25 mouse cellular contexts compared by ENCODE assay signal in genomic region chr4:127349560-127350300, GRCm38 (mm10). TPM values are rescaled to one million over a fixed set of nuclear protein-coding genes. Genes with fewer than 3 reads are reported as not detected.
DNase-seq lines count a peak whose midpoint lies in the region; ATAC-seq and TF ChIP-seq lines count a peak whose summit lies in the region.
"Had no signal": no experiment of that assay in that cellular context is flagged by ENCODE, and none has a peak within 500 bp of the region (broad histone marks: within the 10 kb centered on the region; RNA-seq: fewer than 3 reads in every experiment).

No protein-coding gene starts in this region.

- H3K27ac ChIP-seq in hindbrain, postnatal 0 days: no peak overlapping the region
- H3K27ac ChIP-seq: embryonic facial prominence, embryonic 13.5 days; forebrain, embryonic 15.5 days; heart, embryonic 15.5 days; hindbrain, embryonic 13.5 days; intestine, embryonic 15.5 days had no signal

- no peaks in the 10 kb centered on the region for H3K36me3 ChIP-seq in hindbrain, postnatal 0 days (ENCODE audit: insufficient read depth, low read length)
- H3K36me3 ChIP-seq: embryonic facial prominence, embryonic 13.5 days; forebrain, embryonic 15.5 days; G1E; heart, embryonic 15.5 days; hindbrain, embryonic 13.5 days; intestine, embryonic 15.5 days had no signal

- WGBS in hindbrain, postnatal 0 days: 65% methylated on average over 4 of the region's 4 CpGs

- H3K4me1 ChIP-seq in hindbrain, postnatal 0 days (ENCODE audit: insufficient read depth, low read length): no peaks in the 10 kb centered on the region
- H3K4me1 ChIP-seq: forebrain, embryonic 15.5 days had no signal

- no peak for TF ChIP-seq CTCF in hindbrain, postnatal 0 days (IDR thresholded peaks at IDR 0.05; ENCODE audit: low read depth)

- no peak overlapping the region for H3K4me2 ChIP-seq in hindbrain, postnatal 0 days (ENCODE audit: low read depth, low read length)
- H3K4me2 ChIP-seq: embryonic facial prominence, embryonic 13.5 days; forebrain, embryonic 15.5 days; heart, embryonic 11.5 days; heart, embryonic 15.5 days; hindbrain, embryonic 13.5 days; intestine, embryonic 15.5 days had no signal

- ATAC-seq in hindbrain, postnatal 0 days: no peak
- ATAC-seq: CD4-positive, CD25-positive, alpha-beta regulatory T cell, adult 4 months; forebrain, embryonic 15.5 days; intestine, embryonic 15.5 days had no signal

- H3K9ac ChIP-seq in hindbrain, postnatal 0 days (replicated peaks; ENCODE audit: low read length): no peak overlapping the region
- H3K9ac ChIP-seq: embryonic facial prominence, embryonic 13.5 days; forebrain, embryonic 15.5 days; heart, embryonic 15.5 days; hindbrain, embryonic 13.5 days; intestine, embryonic 15.5 days had no signal

- H3K9me3 ChIP-seq in hindbrain, postnatal 0 days (ENCODE audit: low read length): no peaks in the 10 kb centered on the region
- H3K9me3 ChIP-seq: embryonic facial prominence, embryonic 13.5 days; forebrain, embryonic 15.5 days; heart, embryonic 15.5 days; hindbrain, embryonic 13.5 days; intestine, embryonic 15.5 days had no signal

- no peaks in the 10 kb centered on the region for H3K27me3 ChIP-seq in hindbrain, postnatal 0 days (ENCODE audit: insufficient read depth, low read length)
- H3K27me3 ChIP-seq: embryonic facial prominence, embryonic 13.5 days; forebrain, embryonic 15.5 days; heart, embryonic 15.5 days; hindbrain, embryonic 13.5 days; intestine, embryonic 15.5 days had no signal

- no peak overlapping the region for H3K4me3 ChIP-seq in hindbrain, postnatal 0 days (ENCODE audit: low read length)
- H3K4me3 ChIP-seq: embryonic facial prominence, embryonic 13.5 days; forebrain, embryonic 15.5 days; heart, embryonic 15.5 days; hindbrain, embryonic 13.5 days; intestine, embryonic 15.5 days had no signal

- DNase-seq in adrenal gland, adult 2 months: peak; percentile 45
- DNase-seq in adrenal gland, adult 8-10 months: no peak
- DNase-seq in Muller cell, postnatal 12 days (ENCODE audit: inconsistent ontology term): peak; percentile 40
- peak; percentile 91 for DNase-seq in fat pad, adult 2 months (ENCODE audit: extremely low read depth, low read depth, low spot score)
- DNase-seq in ovary, postnatal 14 days (ENCODE audit: low spot score): no peak
- no peak for DNase-seq in heart, adult 9 months (ENCODE audit: low spot score in 2 of 2)
- no peak for DNase-seq in hindbrain, postnatal 0 days (ENCODE audit: low spot score)
- DNase-seq: adrenal gland, postnatal 25 days; cerebellum, adult 18-20 months; cerebellum, adult 9-11 months; cerebellum, postnatal 36 days; gastrocnemius, postnatal 10 days; heart, adult 18-20 months; heart, postnatal 14 days had no signal

RNA-seq across cellular contexts. Expression of gene Gjb4, which starts 4.2 kb away (rescaled TPM):
- total RNA-seq in adrenal gland, adult 2 months (2021): not detected
- 0.11 TPM in 1 of 2 replicates, not detected in the other for polyA plus RNA-seq in adrenal gland, adult 2 months (2012; rRNA removed)
- not detected for total RNA-seq in adrenal gland, adult 8-10 months (2022)
- not detected in 2 replicates for total RNA-seq in hindbrain, postnatal 0 days (2014; rRNA removed)
- not detected in 2 replicates for polyA plus RNA-seq in hindbrain, postnatal 0 days (2015; fragmentation: Nextera tagmentation; extraction: Ambion mirVana)
- total RNA-seq: adrenal gland, postnatal 25 days; gastrocnemius, postnatal 10 days; gastrocnemius, postnatal 4 days; heart, adult 18-20 months; heart, postnatal 14 days; hematopoietic stem cell, adult 5-6 weeks had no signal
- polyA plus RNA-seq: CD4-positive, CD25-positive, alpha-beta regulatory T cell, adult 4 months; forebrain, embryonic 11.5 days; forebrain, embryonic 15.5 days; G1E; heart, embryonic 11.5 days; heart, embryonic 15.5 days; hindbrain, embryonic 13.5 days had no signal

RNA-seq across cellular contexts. Expression of gene Gjb5, which starts 8.3 kb away (rescaled TPM):
- under 1 TPM; 0.17 to 0.73 TPM for total RNA-seq in adrenal gland, adult 2 months (2021)
- 0.27 and 0.34 TPM in 2 replicates for polyA plus RNA-seq in adrenal gland, adult 2 months (2012; rRNA removed)
- under 1 TPM in 3 of 4 experiments, not detected in 1; 0.18 to 0.38 (median 0.21) TPM for total RNA-seq in adrenal gland, adult 8-10 months (2022)
- 0.40 and 0.73 TPM in 2 replicates for total RNA-seq in hindbrain, postnatal 0 days (2014; rRNA removed)
- polyA plus RNA-seq in hindbrain, postnatal 0 days (2015; fragmentation: Nextera tagmentation; extraction: Ambion mirVana): 0.51 and 0.57 TPM in 2 replicates
- total RNA-seq: adrenal gland, postnatal 25 days; hematopoietic stem cell, adult 5-6 weeks had no signal
- polyA plus RNA-seq: CD4-positive, CD25-positive, alpha-beta regulatory T cell, adult 4 months; forebrain, embryonic 15.5 days; G1E had no signal

RNA-seq across cellular contexts. Expression of gene Gjb3, which starts 19.1 kb away (rescaled TPM):
- under 1 TPM in 1 of 2 experiments, not detected in 1; 0.24 TPM for total RNA-seq in adrenal gland, adult 2 months (2021)
- 0.08 TPM in 1 of 2 replicates, not detected in the other for polyA plus RNA-seq in adrenal gland, adult 2 months (2012; rRNA removed)
- total RNA-seq in adrenal gland, adult 8-10 months (2022): not detected
- 0.21 and 0.83 TPM in 2 replicates for total RNA-seq in hindbrain, postnatal 0 days (2014; rRNA removed)
- polyA plus RNA-seq in hindbrain, postnatal 0 days (2015; fragmentation: Nextera tagmentation; extraction: Ambion mirVana): 0.44 and 0.59 TPM in 2 replicates
- total RNA-seq: adrenal gland, postnatal 25 days; G1E; gastrocnemius, postnatal 10 days; gastrocnemius, postnatal 4 days had no signal
- polyA plus RNA-seq: forebrain, embryonic 15.5 days; G1E had no signal

RNA-seq across cellular contexts. Expression of gene Gja4, which starts 35.9 kb away (rescaled TPM):
- 1 to 10 TPM; 2.7 to 6.7 TPM for total RNA-seq in adrenal gland, adult 2 months (2021)
- 15.9 and 16.0 TPM in 2 replicates for polyA plus RNA-seq in adrenal gland, adult 2 months (2012; rRNA removed)
- 1 to 10 TPM; 3.1 to 7.0 (median 4.5) TPM for total RNA-seq in adrenal gland, adult 8-10 months (2022)
- 20.8 and 30.8 TPM in 2 replicates for total RNA-seq in hindbrain, postnatal 0 days (2014; rRNA removed)
- polyA plus RNA-seq in hindbrain, postnatal 0 days (2015; fragmentation: Nextera tagmentation; extraction: Ambion mirVana): 19.4 and 20.5 TPM in 2 replicates
- total RNA-seq: hematopoietic stem cell, adult 5-6 weeks had no signal
- polyA plus RNA-seq: CD4-positive, CD25-positive, alpha-beta regulatory T cell, adult 4 months; G1E had no signal

Comparison
In these comparisons a context has a peak if more than half of its experiments do, and no peak if none do; other contexts are left out.
1. DNase-seq: peak in adrenal gland, adult 2 months (single experiment), Muller cell, postnatal 12 days (single experiment) and fat pad, adult 2 months (single experiment); none in adrenal gland, adult 8-10 months (single experiment), ovary, postnatal 14 days (single experiment), heart, adult 9 months (0 of 2) and hindbrain, postnatal 0 days (single experiment).